Mouse (Mus musculus): ENCODE results near the gene Mrps34.
A peak's percentile ranks its signal among the peaks of the same experiment; 100 is the strongest.

Mrps34 gene

DNA sequence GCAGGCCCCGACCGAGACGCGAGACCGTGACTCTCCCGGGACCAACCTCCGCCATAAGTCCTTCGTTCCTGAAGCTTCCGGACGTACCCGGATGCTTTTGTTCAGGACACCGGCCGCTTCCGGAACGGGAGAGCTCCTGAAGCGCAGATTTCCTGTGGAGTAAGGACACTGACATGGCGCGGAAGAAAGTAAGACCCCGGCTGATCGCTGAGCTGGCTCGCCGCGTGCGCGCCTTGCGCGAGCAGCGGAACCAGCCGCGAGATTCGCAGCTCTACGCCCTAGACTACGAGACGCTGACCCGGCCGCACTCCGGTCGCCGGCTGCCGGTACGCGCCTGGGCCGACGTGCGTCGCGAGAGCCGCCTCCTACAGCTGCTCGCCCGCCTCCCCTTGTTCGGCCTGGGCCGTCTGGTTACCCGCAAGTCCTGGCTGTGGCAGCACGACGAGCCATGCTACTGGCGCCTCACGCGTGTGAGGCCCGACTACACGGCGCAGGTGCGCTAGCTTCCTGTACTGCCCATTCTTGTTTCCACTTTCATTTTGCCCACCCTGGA is at the start of gene Mrps34, which contains the start of gene Eme2:
Gene Mrps34 (plus strand): TSS at position 122 of the 553 bp plus-strand sequence.
Gene Eme2 (minus strand): TSS at position 93 of the 553 bp plus-strand sequence.
- peak; percentile 60 for DNase-seq (ENCODE audit: low read depth)

DNA sequence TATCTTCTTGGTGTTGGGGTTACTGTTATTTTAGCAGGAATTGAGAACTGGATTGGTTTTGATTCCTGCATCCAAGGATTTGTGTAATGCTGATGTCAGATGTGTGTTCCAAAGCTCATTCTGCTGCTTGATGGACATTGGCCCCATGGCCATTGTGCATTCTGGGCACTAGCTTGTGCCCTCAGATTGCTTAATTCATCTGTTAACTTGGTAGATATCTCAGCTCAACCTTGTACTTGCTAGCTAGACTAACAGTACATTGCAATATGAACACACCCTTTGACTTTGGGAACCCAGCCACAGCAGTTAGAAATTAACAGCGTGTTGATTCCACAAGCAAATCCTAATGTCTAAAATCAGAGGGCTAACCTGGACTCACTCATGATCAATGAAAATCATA is 47.5 kb upstream of the Mrps34 start:
- DNase-seq (ENCODE audit: low read depth) = no peak

DNA sequence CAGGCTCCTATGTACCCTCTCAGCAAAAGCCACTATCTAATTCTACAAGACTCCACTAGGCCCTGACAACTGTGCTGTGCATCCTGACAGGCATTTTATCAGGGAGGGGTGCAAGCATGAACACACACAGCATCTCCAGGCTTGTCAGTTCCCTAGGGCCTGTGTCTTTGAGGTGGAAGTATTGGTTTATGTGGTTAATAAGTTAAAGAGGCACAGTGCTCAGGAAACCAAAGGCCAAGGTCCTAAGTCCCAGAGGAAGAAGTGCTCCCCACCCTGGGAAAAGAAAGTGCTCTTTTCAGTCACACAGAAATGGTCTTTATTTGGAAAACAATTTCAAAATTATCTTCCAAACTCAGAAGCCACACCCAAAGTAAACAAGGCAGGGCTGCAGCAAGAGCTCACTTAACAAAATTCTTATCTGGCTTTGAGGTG is 46.3 kb upstream of the Mrps34 start:
- DNase-seq (ENCODE audit: low read depth) = no peak

DNA sequence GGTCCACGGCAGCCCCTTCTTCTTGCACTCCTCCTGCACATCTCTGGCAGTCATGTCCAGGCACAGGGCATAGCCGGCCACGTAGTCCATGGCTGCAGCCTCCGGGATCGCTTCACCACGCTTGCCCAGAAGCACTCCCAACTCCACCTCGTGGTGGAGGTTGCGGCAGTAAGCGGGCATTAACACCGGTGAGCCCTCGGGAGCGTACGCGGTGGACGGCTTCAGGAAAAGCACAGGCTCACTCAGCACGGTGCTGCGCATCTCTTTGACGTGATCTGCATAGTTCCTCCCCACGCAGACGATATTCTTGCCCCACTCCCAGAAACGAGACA is 45.2 kb upstream of the Mrps34 start:
- DNase-seq (ENCODE audit: low read depth) = no peak

DNA sequence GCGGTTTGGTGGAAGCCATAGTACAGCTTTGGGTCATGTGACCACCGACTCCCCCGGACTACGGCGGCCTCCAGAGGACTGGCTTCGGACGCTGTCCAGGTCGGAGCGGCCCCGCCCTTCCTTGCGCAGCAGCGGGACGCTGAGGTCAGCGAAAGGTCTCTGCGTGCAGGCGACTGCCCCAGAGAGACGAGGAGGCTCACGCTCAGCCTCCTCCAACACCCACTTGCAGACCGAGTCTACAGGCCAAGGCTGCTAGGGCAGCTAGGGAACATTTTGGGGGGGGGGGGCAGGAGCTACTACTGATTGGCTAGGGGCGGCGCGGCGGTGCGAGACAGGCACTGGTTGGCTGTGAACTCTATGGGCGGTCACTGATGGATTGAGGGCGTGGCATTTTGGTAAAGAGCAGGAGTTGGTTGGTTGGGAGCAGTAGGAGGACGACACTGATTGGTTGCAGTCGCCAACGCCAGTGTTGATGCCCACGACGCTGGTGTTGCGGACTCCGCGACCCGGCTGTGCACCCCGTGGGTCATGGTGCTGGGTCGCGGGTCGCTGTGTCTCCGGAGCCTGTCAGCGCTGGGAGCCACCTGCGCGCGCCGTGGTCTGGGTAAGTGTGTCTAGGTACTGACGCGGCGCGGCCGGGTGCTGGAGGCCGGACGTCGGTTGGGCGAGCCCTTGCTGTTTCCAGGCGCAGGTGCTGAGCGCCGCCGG is 44.7 kb upstream of the Mrps34 start, which contains the start of gene Fahd1:
Gene Fahd1 (minus strand): TSS at position 300 of the 708 bp plus-strand sequence.
- DNase-seq (ENCODE audit: low read depth) = peak; percentile 97

DNA sequence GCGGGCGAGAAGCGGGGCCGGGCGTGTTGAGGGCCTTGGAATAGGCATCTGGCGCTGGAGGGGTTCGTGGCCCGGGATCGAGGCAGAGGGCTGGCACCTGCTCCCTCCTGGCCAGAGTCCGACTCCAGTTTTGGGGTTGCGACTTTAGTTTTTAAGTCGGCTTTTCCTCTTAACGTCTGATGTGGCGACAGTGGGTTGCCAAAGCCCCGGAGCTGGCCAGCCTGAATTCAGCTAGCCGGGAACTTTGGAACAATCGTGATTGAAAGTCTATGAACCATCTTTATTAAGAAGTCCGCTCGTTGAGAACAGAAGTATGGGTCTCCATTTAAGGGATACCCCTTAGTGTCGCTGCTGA is 44.2 kb upstream of the Mrps34 start:
- no peak for DNase-seq (ENCODE audit: low read depth)

DNA sequence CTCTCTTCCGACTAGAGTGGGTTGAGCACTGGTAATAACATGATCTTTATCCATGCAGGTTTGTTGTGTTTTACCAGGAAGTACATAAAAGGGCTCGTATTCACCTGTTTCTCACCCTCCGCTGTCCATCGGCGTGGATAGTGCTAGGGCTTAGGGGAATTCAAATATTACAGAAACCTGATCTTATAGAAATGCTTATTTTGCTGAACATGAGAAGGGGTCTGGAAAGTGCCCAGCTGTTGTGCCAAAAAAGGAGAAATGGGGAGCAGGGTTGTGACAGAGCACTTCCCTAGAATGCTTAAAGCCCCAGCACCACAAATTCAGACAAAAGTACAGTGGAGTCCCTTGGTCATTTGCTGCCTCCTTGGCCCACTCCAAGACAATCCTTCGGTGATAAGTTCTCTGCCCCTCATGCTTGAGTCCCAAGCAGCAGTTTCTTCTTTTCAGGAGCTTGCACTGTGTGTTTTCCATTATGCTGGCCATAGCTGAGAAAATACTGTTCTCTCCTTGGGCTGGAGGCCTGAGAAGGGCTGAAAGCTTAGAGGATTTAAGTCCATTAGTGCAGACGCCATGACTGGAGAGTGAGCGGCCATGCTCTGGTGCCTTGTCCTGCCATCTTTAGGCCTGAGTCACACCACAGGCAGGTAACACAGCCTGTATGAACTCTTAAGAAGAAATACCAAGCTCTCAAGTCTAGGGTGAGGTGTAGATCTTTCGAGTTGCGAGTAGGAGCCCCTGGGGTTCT is 43.4 kb upstream of the Mrps34 start:
- no peak for DNase-seq (ENCODE audit: low read depth)

DNA sequence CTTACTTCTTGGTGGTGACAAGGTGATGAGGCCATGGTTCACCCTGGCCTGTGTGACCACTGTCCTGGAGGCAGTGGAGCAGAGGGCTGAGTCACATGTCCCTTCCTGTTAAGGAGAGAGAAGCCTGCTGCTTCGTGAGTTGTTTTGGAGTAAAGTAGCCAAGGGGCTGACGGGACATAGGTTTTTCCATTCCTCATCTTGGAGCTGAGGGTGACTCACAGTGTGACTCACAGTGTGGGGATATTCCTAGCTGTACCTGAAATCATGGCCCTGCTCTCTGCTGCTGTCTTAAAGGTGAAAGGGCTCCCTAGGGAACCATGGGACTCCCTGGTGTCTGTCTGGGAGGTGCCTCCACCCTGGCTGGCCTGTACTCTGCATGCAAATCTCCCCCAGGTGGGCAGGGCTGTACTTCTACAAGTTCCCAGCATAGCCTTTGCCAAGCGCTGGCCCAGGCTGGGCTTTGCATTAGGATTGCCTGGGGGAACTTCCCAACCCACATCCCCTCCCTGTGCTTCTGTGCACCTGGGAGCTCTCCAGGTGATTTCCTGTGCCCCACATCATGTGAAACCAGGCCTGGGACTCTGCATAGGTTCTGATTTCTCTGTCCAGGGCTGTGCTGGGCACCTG is 39.0 kb upstream of the Mrps34 start:
- DNase-seq (ENCODE audit: low read depth) = peak; percentile 37

DNA sequence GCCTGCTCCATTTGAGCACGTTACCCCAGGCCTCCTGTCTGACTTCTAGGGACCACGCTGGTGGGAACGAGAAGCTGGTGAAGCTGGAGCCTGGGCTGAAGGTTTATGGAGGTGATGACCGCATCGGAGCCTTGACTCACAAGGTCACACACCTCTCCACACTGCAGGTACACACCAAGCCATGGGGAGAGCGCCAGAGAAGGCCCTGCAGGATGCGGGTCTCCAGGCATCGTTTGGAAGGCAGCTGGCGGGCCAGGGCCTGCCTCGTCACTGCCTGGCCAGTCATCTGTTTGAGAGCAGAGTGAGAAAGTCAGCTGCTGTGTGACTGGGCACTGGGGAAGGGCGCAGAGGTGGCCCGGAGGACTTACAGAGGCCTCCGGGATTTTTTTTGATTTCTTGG is 38.3 kb upstream of the Mrps34 start:
- no peak for DNase-seq (ENCODE audit: low read depth)

DNA sequence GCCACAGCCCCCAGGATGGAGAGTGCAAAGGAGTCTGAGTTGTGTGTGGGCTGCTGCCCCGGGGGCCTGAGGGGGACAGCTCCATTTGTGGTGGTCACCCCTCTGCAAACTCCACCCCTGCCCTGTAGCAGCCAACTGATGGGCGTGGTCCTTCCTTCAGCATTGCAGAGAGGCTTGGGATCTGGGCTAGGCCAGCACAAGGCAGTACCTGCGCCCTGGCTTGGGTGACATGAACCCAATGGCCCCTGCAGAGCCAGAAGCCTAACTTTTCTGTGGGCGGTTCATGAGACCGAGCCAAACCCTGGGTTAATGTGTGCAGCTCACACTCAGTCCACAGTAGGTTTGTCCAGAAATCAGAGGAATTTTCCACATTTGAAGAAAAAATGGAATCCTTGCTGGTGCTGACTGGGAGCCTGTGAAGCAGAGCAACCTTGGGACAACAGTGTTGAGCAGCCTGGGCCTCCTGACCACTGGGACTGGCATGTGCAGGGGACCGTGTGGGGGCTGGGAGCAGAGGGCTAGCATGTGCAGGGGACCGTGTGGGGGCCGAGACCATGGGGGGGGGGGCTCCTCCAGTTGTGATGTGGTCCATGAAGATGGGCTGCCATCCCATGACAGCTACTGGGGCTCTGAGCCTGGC is 37.0 kb upstream of the Mrps34 start:
- DNase-seq (ENCODE audit: low read depth) = no peak

DNA sequence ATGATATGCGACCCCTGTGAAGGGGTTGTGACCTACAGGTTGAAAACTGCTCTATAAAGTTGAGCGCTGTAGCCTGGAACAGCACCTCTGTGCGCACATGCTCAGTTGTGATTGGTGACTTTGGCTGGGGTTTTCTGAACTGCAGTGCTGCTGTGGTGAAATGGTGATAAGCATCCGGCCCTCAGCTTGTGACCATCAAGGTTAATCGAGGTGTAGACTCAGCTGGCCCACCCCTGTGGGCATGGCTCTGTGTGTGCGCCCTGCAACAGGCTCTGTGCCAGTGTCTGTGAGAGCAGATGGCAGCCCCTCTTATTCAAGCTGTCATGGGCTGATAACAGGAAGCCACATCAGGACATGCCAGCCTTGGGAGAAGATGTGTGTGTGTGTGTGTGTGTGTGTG is 35.9 kb upstream of the Mrps34 start:
- DNase-seq (ENCODE audit: low read depth) = no peak

DNA sequence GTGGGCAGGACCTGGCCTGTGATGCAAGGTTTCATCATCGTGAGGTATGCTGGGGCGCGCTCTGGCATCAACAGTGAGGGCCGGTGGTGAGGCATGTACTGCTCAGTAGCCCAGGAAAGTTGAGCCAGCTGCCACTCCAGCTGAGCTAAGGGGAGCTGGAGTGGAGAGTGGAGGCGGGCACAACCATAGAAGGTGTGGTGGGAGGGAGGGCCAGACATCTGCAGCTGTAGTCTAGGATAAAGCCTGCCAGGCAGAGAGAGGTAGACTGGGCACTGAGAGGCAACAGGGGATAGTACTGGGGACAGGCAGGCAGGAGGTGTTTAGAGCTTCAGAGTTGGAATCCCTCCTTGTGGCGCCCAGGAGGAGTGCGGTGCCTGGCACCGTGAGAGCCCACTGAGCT is 34.8 kb upstream of the Mrps34 start:
- DNase-seq (ENCODE audit: low read depth) = no peak

DNA sequence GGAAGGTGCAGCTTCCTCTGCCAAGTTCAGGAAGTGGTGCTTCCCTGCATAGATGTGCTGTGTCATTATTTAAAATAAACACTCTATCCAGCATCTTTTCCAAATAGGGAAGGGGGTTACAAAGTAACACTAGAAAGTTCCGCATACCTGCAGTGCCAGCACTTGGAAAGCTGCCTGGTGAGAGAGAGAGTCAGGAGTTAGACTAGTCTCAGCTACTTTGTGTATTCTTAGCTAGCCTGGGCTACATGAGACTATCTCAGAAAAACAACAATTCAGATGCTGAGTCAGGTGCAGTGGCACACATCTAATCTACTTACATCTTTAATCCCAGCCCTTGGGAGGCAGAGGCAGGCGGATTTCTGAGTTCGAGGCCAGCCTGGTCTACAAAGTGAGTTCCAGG is 33.1 kb upstream of the Mrps34 start:
- no peak for DNase-seq (ENCODE audit: low read depth)

DNA sequence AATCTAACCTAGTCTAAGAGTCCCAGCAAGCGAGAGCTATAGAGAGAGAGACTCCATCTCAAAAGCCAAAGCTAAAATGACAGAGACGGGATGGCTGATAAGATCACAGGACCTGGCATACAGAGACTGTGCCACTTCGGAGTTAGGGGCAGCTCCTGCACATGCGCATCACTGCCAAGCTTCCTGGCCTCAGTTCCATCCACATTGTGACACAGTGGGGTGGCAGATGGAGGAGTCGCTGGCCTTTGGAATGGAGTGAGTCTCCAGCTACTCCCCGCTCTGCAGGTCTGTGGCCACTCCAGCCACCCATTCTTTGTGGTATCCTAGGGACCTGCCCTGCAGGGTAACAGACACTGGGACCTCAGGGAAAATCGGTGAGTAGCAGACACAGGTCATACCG is 29.1 kb upstream of the Mrps34 start, which contains the start of gene Igfals:
Gene Igfals (plus strand): TSS at position 222 of the 400 bp plus-strand sequence.
- no peak for DNase-seq (ENCODE audit: low read depth)

DNA sequence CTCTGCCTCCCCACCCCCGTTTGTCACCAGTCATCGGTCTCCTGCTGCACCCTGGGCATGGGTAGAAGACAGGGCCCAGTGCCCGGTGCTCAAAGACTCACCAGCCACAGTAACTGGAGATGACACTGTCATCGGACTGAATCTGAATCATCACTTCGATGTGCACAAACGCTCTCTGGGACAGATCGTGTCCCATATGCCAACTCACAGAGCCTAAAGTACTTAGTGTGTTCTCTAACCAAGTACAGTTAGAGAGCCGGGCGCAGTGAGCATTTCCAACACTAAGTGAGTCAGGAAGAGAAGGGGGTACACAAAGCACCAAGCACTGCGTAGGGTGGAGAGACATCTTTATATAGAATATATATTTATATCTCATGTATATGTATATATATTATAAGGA is 27.0 kb upstream of the Mrps34 start:
- no peak for DNase-seq (ENCODE audit: low read depth)

DNA sequence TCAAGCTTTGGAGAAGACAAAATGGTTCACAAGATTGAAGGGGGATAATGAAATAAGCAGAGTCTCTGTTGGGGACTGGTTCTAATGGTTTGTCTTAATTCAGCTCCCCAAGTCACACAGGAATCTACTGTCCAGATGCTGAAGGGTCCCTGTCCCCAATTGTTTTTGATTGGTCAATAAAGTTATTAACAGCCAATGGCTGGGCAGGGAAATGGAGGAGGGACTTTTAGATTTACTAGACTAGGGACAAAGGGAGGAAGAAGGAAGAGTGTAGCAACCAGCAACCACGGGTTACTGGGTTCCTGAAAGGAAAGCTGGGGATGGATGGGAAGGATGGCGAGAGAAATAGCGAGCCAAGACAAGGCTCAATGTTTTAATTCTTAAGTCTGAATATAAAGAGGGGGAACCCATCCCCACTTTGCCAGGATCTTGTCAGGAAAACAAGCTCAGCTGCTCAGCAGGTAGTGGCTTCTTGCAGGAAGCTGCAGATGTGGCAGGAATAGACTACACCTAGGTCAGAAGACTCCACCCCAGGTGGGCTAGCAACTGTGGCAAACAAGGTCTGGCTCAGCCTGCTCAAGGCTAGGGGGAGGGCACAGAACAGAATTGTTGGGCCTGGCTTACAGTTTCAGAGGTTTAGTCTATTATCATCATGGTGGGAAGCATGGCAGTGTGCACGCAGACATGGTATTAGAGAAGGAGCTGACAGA is 21.1 kb upstream of the Mrps34 start:
- no peak for DNase-seq (ENCODE audit: low read depth)

DNA sequence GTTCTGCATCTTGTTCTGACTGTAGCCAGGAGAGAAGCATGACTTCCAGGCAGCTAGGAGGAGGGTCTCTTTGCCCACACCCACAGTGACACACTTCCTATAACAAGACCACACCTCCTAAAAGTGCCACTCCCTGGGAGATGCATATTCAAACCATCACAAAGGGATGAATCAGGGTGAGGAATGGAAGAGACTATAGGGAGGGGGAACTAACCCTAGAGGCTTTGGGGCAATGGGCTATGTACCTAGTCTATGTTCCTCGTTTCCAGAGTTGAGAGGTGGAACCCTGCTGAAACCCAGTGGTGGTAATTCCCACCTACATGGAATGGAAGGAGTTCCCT is 20.5 kb upstream of the Mrps34 start:
- no peak for DNase-seq (ENCODE audit: low read depth)

DNA sequence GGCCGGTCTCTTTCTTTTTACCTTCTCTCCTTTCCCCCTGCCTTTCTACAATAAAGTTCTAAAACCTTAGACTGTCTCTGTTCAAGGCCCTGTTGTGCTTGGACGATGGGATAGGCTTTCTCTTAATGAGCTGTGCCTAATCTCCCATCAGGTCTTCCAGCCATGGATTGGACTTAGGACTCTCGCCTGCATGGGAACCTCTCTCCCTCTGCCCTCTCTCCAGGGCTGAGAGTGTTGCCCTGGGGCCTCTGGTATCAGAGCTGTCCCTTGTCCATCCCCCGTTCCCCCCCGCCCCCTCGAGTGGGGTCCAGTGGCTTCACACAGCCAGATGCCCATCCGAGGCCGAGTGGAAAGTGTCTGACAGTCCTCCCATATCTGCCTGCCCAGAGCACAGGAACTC is 19.9 kb upstream of the Mrps34 start:
- no peak for DNase-seq (ENCODE audit: low read depth)

DNA sequence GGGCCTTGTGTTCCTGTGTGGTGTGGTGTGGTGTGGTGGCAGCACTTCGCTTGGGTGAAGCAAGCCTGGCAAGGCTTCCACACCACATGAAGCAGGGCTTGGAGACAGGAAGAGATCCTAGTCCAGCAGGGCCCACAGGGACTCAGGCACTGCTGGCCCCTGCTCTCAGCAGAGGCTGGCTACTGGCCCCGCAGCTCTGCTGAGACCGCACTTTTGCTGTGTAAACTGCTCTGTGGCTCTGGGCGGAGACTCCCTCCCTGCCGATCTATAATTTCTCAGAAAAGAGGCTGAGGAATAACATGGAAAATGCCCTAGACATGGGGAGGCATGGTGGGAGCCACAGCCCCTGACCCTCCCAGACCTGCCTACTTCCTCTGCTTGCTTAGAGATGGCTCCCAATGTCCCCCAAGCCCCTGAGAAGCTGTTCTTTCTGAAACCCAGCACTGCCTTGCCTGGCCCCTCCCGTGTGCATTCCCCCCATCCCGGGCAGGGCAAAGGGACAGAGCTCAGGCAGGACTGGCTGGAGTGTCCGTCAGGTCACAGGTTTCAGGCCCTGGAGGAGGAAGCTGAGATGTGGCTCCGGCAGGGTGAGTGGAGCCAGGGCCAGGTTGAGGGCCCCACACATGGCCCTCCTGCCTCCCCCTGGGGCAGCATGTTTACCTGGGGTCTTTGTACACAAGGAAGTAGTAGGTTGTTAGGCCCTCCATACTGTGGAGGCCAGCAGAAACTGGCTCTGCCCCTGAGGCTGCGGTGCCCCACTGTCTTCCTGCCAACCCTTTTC is 17.4 kb upstream of the Mrps34 start:
- DNase-seq (ENCODE audit: low read depth) = no peak

DNA sequence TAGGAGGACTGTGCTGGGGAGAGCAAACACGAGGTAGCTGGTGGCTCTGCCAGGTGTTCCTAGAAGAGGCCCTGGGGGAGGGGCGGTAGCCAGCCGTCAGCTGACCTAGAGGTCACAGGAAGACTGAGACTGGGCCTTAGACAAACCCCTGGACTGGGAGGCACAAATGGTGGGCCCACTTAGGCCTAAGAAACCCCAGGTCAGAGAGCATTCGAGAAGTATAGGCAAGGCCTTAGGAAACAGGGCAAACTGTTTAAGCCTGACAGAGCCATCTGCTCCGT is 16.9 kb upstream of the Mrps34 start:
- DNase-seq (ENCODE audit: low read depth) = no peak

DNA sequence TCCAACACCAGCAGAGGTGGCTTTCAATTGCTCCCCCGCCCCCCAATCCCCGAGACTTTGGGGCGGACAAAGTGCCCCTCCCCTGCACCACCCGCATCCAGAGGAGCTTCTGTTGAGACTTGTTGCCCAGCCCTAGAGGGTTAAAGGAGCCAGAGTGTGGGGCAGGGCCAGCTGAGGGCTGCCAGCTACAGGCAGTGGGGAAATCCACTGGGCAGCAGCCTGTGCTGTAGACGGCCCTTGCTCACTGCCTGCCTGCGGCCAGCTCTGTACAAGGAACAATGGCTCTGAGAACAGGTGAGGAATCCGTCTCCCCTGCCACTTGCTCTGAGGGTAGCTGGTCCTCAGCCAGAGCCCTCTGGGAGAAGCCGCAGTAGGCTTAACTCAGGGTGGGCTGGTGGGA is 16.4 kb upstream of the Mrps34 start:
- DNase-seq (ENCODE audit: low read depth) = no peak
